Mouse (Mus musculus): Measurements from ENCODE around the gene Dner.

DNA sequence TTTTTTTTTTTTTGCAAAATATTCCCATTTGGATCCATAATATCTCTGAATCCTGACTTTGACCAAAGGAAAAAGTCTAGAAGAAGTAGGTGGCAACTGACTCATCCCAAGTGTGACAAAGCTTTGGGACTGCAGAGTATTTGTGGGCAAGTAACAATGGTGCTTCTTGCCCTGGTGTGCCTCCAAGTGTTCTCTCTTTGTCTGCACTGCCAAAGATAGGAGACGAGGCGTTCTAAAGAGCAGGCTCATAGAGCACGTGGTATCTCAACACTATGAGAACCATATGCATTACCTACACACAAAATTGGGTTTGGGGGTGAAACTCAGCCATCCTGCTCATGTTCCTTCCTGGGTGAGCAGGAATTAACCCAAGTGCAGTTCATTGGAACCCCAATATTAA, 221.7 kb downstream of the Dner start:
- TF ChIP-seq CTCF (IDR thresholded peaks at IDR 0.05; ENCODE audit: low read depth, low read length) = no peak
- TF ChIP-seq GATA1 (IDR thresholded peaks at IDR 0.05; ENCODE audit: borderline replicate concordance, low read length) = no peak
- no peak for TF ChIP-seq POLR2AphosphoS5 (IDR thresholded peaks at IDR 0.05; ENCODE audit: insufficient replicate concordance, low read depth, low read length)
- no peak for TF ChIP-seq TAL1 (conservative IDR thresholded peaks at IDR 0.05; ENCODE audit: low read depth, low read length)
- TF ChIP-seq GATA2 (IDR thresholded peaks at IDR 0.05; ENCODE audit: borderline replicate concordance, low read depth, low read length) = no peak

Data from G1E (cell line).